Mouse (Mus musculus): Measurements from ENCODE around the gene Lrriq3.

GRCm38 (mm10) chr3:155186456-155186855 lies 93.2 kb downstream of the Lrriq3 start:
- TF ChIP-seq CTCF (IDR thresholded peaks at IDR 0.05; ENCODE audit: borderline replicate concordance, insufficient read depth, low read length) (no peak), POLR2A (IDR thresholded peaks at IDR 0.05; ENCODE audit: low read depth, low read length) (no peak)

Data from embryonic fibroblast, embryonic 13.5 days (primary cell).